In genomic region chr2:167070341-167070740, GRCm38 (mm10) we compare ENCODE assay signal across 14 mouse cellular contexts. TPM values are rescaled to one million over a fixed set of nuclear protein-coding genes. Genes with fewer than 3 reads are reported as not detected.
A peak's percentile ranks its signal among the peaks of the same experiment; 100 is the strongest.
DNase-seq lines count a peak whose midpoint lies in the region; ATAC-seq and TF ChIP-seq lines count a peak whose summit lies in the region.
"Had no signal": no experiment of that assay in that cellular context is flagged by ENCODE, and none has a peak within 500 bp of the region (broad histone marks: within the 10 kb centered on the region; RNA-seq: fewer than 3 reads in every experiment).

No protein-coding gene starts in this region.

- TF ChIP-seq RAD21 in MEL (IDR thresholded peaks at IDR 0.05; ENCODE audit: low read depth, low read length), result no peak

- TF ChIP-seq CTCF in MEL (IDR thresholded peaks at IDR 0.05 in 2 of 3, conservative IDR thresholded peaks at IDR 0.05 in 1 of 3; ENCODE audit: control insufficient read depth in 1 of 3, insufficient read depth in 1 of 3, low read depth in 2 of 3, low read length in 3 of 3, poor library complexity in 1 of 3, severe bottlenecking in 1 of 3), result no peak

- no peaks in the 10 kb centered on the region for H3K27me3 ChIP-seq in embryonic facial prominence, embryonic 14.5 days (replicated peaks; ENCODE audit: control insufficient read depth, insufficient read depth, low read length)
- H3K27me3 ChIP-seq in embryonic facial prominence, embryonic 10.5 days (replicated peaks; ENCODE audit: low read depth, poor library complexity, severe bottlenecking), result no peaks in the 10 kb centered on the region
- H3K27me3 ChIP-seq in MEL (ENCODE audit: control insufficient read depth in 1 of 2, insufficient read depth in 2 of 2, low read length in 2 of 2), result no peaks in the 10 kb centered on the region
- no peaks in the 10 kb centered on the region for H3K27me3 ChIP-seq in intestine, embryonic 16.5 days (replicated peaks; ENCODE audit: control insufficient read depth, insufficient read depth, low read length)
- H3K27me3 ChIP-seq: midbrain, embryonic 15.5 days had no signal

- WGBS in embryonic facial prominence, embryonic 14.5 days, result 55% methylated on average over 6 of the region's 6 CpGs
- 88% methylated on average over 6 of the region's 6 CpGs for WGBS in embryonic facial prominence, embryonic 10.5 days
- WGBS in intestine, embryonic 16.5 days, result 56% methylated on average over 6 of the region's 6 CpGs

- DNase-seq in embryonic facial prominence, embryonic 14.5 days (ENCODE audit: low spot score), result peak; percentile 51
- DNase-seq in embryonic facial prominence, embryonic 10.5 days (ENCODE audit: low spot score), result no peak
- DNase-seq in kidney, postnatal 14 days, result peak; percentile 67
- no peak for DNase-seq in kidney, adult 18-20 months
- DNase-seq in MEL (ENCODE audit: low read depth, low spot score), result peak; percentile 76
- peak; percentile 86 for DNase-seq in cerebellum, adult 9-10 months
- DNase-seq in ovary, postnatal 10 days (ENCODE audit: low spot score), result no peak
- DNase-seq: adrenal gland, adult 8-10 months; spleen, adult 18-20 months; thymus, postnatal 4 days had no signal

- H3K4me3 ChIP-seq in embryonic facial prominence, embryonic 14.5 days (ENCODE audit: low read depth, low read length), result no peak overlapping the region
- H3K4me3 ChIP-seq in embryonic facial prominence, embryonic 10.5 days, result no peak overlapping the region
- H3K4me3 ChIP-seq in MEL (ENCODE audit: control insufficient read depth in 1 of 2, insufficient read depth in 1 of 2, low read depth in 2 of 2, low read length in 2 of 2), result no peak overlapping the region
- H3K4me3 ChIP-seq in intestine, embryonic 16.5 days (ENCODE audit: low read length), result no peak overlapping the region

- H3K27ac ChIP-seq in embryonic facial prominence, embryonic 14.5 days (replicated peaks; ENCODE audit: low read depth, low read length), result no peak overlapping the region
- H3K27ac ChIP-seq in embryonic facial prominence, embryonic 10.5 days (replicated peaks), result no peak overlapping the region
- no peak overlapping the region for H3K27ac ChIP-seq in MEL (ENCODE audit: control insufficient read depth, low read depth, low read length)
- H3K27ac ChIP-seq in intestine, embryonic 16.5 days (ENCODE audit: low read length), result no peak overlapping the region
- H3K27ac ChIP-seq: macrophage; stomach, postnatal 0 days had no signal

- H3K4me1 ChIP-seq in embryonic facial prominence, embryonic 14.5 days (ENCODE audit: control insufficient read depth, insufficient read depth, low read length), result no peaks in the 10 kb centered on the region
- peaks cover 21% of the 10 kb centered on the region for H3K4me1 ChIP-seq in embryonic facial prominence, embryonic 10.5 days
- peaks cover 3 to 14% of the 10 kb centered on the region in 2 experiments; a peak in 2 of 4 replicates for H3K4me1 ChIP-seq in MEL (ENCODE audit: control insufficient read depth in 1 of 2, insufficient read depth in 2 of 2, low read length in 2 of 2)
- H3K4me1 ChIP-seq in intestine, embryonic 16.5 days (ENCODE audit: control insufficient read depth, insufficient read depth, low read length), result peaks cover 11% of the 10 kb centered on the region

- no peak for TF ChIP-seq POLR2A in MEL (IDR thresholded peaks at IDR 0.05; ENCODE audit: control insufficient read depth in 1 of 2, insufficient read depth in 1 of 2, low read depth in 1 of 2, low read length in 2 of 2, poor library complexity in 1 of 2)

- no peak for ATAC-seq in embryonic facial prominence, embryonic 14.5 days (ENCODE audit: low read depth)
- ATAC-seq in intestine, embryonic 16.5 days, result no peak
- ATAC-seq: midbrain, embryonic 15.5 days had no signal

- H3K4me2 ChIP-seq in embryonic facial prominence, embryonic 14.5 days (ENCODE audit: low read depth, low read length), result no peak overlapping the region
- H3K4me2 ChIP-seq in intestine, embryonic 16.5 days (ENCODE audit: low read depth, low read length), result no peak overlapping the region

- TF ChIP-seq EP300 in MEL (IDR thresholded peaks at IDR 0.05; ENCODE audit: low read depth in 1 of 2, low read length in 2 of 2), result no peak

- peaks cover 5% of the 10 kb centered on the region for H3K79me2 ChIP-seq in MEL (ENCODE audit: control insufficient read depth, insufficient read depth, low read length, poor library complexity)

- H3K9ac ChIP-seq in embryonic facial prominence, embryonic 14.5 days (ENCODE audit: low read depth, low read length), result no peak overlapping the region
- no peak overlapping the region for H3K9ac ChIP-seq in MEL (ENCODE audit: control insufficient read depth, low read depth, low read length, poor library complexity, severe bottlenecking)
- H3K9ac ChIP-seq in intestine, embryonic 16.5 days (ENCODE audit: low read depth, low read length), result no peak overlapping the region
- H3K9ac ChIP-seq: midbrain, embryonic 15.5 days had no signal

- H3K9me3 ChIP-seq in embryonic facial prominence, embryonic 14.5 days (ENCODE audit: control insufficient read depth, low read length), result no peaks in the 10 kb centered on the region
- no peaks in the 10 kb centered on the region for H3K9me3 ChIP-seq in embryonic facial prominence, embryonic 10.5 days
- H3K9me3 ChIP-seq in MEL (replicated peaks; ENCODE audit: insufficient read depth, low read length), result no peaks in the 10 kb centered on the region
- no peaks in the 10 kb centered on the region for H3K9me3 ChIP-seq in intestine, embryonic 16.5 days (ENCODE audit: control insufficient read depth, low read length)
- H3K9me3 ChIP-seq: midbrain, embryonic 15.5 days had no signal

- H3K36me3 ChIP-seq in embryonic facial prominence, embryonic 14.5 days (ENCODE audit: control insufficient read depth, insufficient read depth, low read length), result peaks cover 9% of the 10 kb centered on the region
- H3K36me3 ChIP-seq in embryonic facial prominence, embryonic 10.5 days (replicated peaks), result peaks cover 15% of the 10 kb centered on the region
- H3K36me3 ChIP-seq in MEL (ENCODE audit: control insufficient read depth in 1 of 2, insufficient read depth in 2 of 2, low read length in 2 of 2), result peaks cover 2 to 6% of the 10 kb centered on the region in 2 experiments
- H3K36me3 ChIP-seq in intestine, embryonic 16.5 days (ENCODE audit: control insufficient read depth, insufficient read depth, low read length), result peaks cover 5% of the 10 kb centered on the region; the same call in 1 of the 2 replicates

TF ChIP-seq in MEL, 35 proteins besides CTCF, POLR2A, EP300 and RAD21:
- peak; percentile 24; the same call in 1 of the 2 replicates for TF ChIP-seq TAL1 (IDR thresholded peaks at IDR 0.05; ENCODE audit: low read length)
- no peak for TF ChIP-seq TBP (IDR thresholded peaks at IDR 0.05; ENCODE audit: low read depth, low read length)

RNA-seq across cellular contexts. Expression of gene Znfx1, which starts 7.5 kb away (rescaled TPM):
- polyA plus RNA-seq in embryonic facial prominence, embryonic 14.5 days (2014; fragmentation: Nextera tagmentation; extraction: Ambion mirVana), result 9.5 and 10.2 TPM in 2 replicates
- polyA plus RNA-seq in embryonic facial prominence, embryonic 10.5 days (2016; fragmentation: Nextera tagmentation; extraction: Ambion mirVana), result 6.4 and 7.0 TPM in 2 replicates
- total RNA-seq in MEL (2012; rRNA removed), result 12.1 and 15.6 TPM in 2 replicates
- 10 to 100 TPM in 1 of 2 experiments, not detected in 1; 17.1 TPM for polyA plus RNA-seq in MEL (2012; ENCODE audit: insufficient read depth in 1 of 2, insufficient read length in 2 of 2, low read depth in 1 of 2, low replicate concordance in 2 of 2, missing spikeins in 1 of 2)
- 6.5 and 9.8 TPM in 2 replicates for polyA plus RNA-seq in intestine, embryonic 16.5 days (2015; fragmentation: Nextera tagmentation; extraction: Ambion mirVana)

RNA-seq across cellular contexts. Expression of gene Ddx27, which starts 55.3 kb away (rescaled TPM):
- 31.2 and 34.8 TPM in 2 replicates for polyA plus RNA-seq in embryonic facial prominence, embryonic 14.5 days (2014; fragmentation: Nextera tagmentation; extraction: Ambion mirVana)
- 69.0 and 69.9 TPM in 2 replicates for polyA plus RNA-seq in embryonic facial prominence, embryonic 10.5 days (2016; fragmentation: Nextera tagmentation; extraction: Ambion mirVana)
- 125 and 143 TPM in 2 replicates for total RNA-seq in MEL (2012; rRNA removed)
- polyA plus RNA-seq in MEL (2012; ENCODE audit: insufficient read depth in 1 of 2, insufficient read length in 2 of 2, low read depth in 1 of 2, low replicate concordance in 2 of 2, missing spikeins in 1 of 2), result 100 to 1,000 TPM in 1 of 2 experiments, 10 to 100 TPM in 1; 61.7 to 181 TPM
- 40.9 and 45.7 TPM in 2 replicates for polyA plus RNA-seq in intestine, embryonic 16.5 days (2015; fragmentation: Nextera tagmentation; extraction: Ambion mirVana)

Comparison
In these comparisons a context has a peak if more than half of its experiments do, and no peak if none do; other contexts are left out.
1. DNase-seq: peak in embryonic facial prominence, embryonic 14.5 days (single experiment), kidney, postnatal 14 days (single experiment), MEL (single experiment) and cerebellum, adult 9-10 months (single experiment); none in embryonic facial prominence, embryonic 10.5 days (single experiment), kidney, adult 18-20 months (single experiment) and ovary, postnatal 10 days (single experiment).